Mouse (Mus musculus): ENCODE data around the gene Simc1. TPM values are rescaled to one million over a fixed set of nuclear protein-coding genes. Genes with fewer than 3 reads are reported as not detected.

The Simc1 gene
- polyA plus RNA-seq, 1 experiment, result 12.4 TPM

GRCm38 (mm10) chr13:54577652-54578507 is 74.3 kb downstream of the Simc1 start:
- Histone ChIP-seq H3K4me1 (replicated peaks; ENCODE audit: control insufficient read depth, insufficient read depth, low read length) (peaks cover 7% of the 10 kb centered on the region), H3K27ac (ENCODE audit: control insufficient read depth, insufficient read depth, low read length) (no peak overlapping the region), H3K36me3 (ENCODE audit: control insufficient read depth, insufficient read depth, low read length) (no peaks in the 10 kb centered on the region)

GRCm38 (mm10) chr13:54581385-54581784 is 77.8 kb downstream of the Simc1 start:
- Histone ChIP-seq H3K4me3 (ENCODE audit: control insufficient read depth, insufficient read depth, low read length) (no peak overlapping the region), H3K4me1 (replicated peaks; ENCODE audit: control insufficient read depth, insufficient read depth, low read length) (no peaks in the 10 kb centered on the region), H3K27me3 (ENCODE audit: control insufficient read depth, insufficient read depth, low read length) (no peaks in the 10 kb centered on the region), H3K36me3 (ENCODE audit: control insufficient read depth, insufficient read depth, low read length) (no peaks in the 10 kb centered on the region), H3K27ac (ENCODE audit: control insufficient read depth, insufficient read depth, low read length) (no peak overlapping the region)
- 95% methylated on average over 2 of the region's 2 CpGs for WGBS
- no peak for DNase-seq
- TF ChIP-seq POLR2A (IDR thresholded peaks at IDR 0.05; ENCODE audit: control insufficient read depth, extremely low read depth, insufficient read depth, low read length, poor library complexity) (no peak), CTCF (IDR thresholded peaks at IDR 0.05; ENCODE audit: borderline replicate concordance, control insufficient read depth, extremely low read depth, insufficient read depth, low read length, poor library complexity) (no peak)

More at GRCm38 (mm10) chr13:54577652-54578507, 74.3 kb downstream of the Simc1 start:
- TF ChIP-seq CTCF (IDR thresholded peaks at IDR 0.05; ENCODE audit: borderline replicate concordance, control insufficient read depth, extremely low read depth, insufficient read depth, low read length, poor library complexity) (no peak), POLR2A (IDR thresholded peaks at IDR 0.05; ENCODE audit: control insufficient read depth, extremely low read depth, insufficient read depth, low read length, poor library complexity) (no peak)
- no peak overlapping the region for H3K4me3 ChIP-seq (ENCODE audit: control insufficient read depth, insufficient read depth, low read length)
- no peak for DNase-seq
- 68% methylated on average over 21 of the region's 21 CpGs for WGBS
- H3K27me3 ChIP-seq (ENCODE audit: control insufficient read depth, insufficient read depth, low read length), result no peaks in the 10 kb centered on the region

GRCm38 (mm10) chr13:54582126-54582525 is 78.5 kb downstream of the Simc1 start:
- no peak for TF ChIP-seq CTCF (IDR thresholded peaks at IDR 0.05; ENCODE audit: borderline replicate concordance, control insufficient read depth, extremely low read depth, insufficient read depth, low read length, poor library complexity)
- no peak for TF ChIP-seq POLR2A (IDR thresholded peaks at IDR 0.05; ENCODE audit: control insufficient read depth, extremely low read depth, insufficient read depth, low read length, poor library complexity)
- Histone ChIP-seq H3K36me3 (ENCODE audit: control insufficient read depth, insufficient read depth, low read length) (no peaks in the 10 kb centered on the region), H3K27ac (ENCODE audit: control insufficient read depth, insufficient read depth, low read length) (no peak overlapping the region), H3K4me1 (replicated peaks; ENCODE audit: control insufficient read depth, insufficient read depth, low read length) (no peaks in the 10 kb centered on the region), H3K27me3 (ENCODE audit: control insufficient read depth, insufficient read depth, low read length) (no peaks in the 10 kb centered on the region), H3K4me3 (ENCODE audit: control insufficient read depth, insufficient read depth, low read length) (no peak overlapping the region)
- 93% methylated on average over 10 of the region's 10 CpGs for WGBS
- DNase-seq, result no peak

GRCm38 (mm10) chr13:54582860-54583259 is 79.3 kb downstream of the Simc1 start:
- H3K27ac ChIP-seq (ENCODE audit: control insufficient read depth, insufficient read depth, low read length), result no peak overlapping the region
- WGBS, result 92% methylated on average over 5 of the region's 5 CpGs
- TF ChIP-seq CTCF (IDR thresholded peaks at IDR 0.05; ENCODE audit: borderline replicate concordance, control insufficient read depth, extremely low read depth, insufficient read depth, low read length, poor library complexity), result no peak
- TF ChIP-seq POLR2A (IDR thresholded peaks at IDR 0.05; ENCODE audit: control insufficient read depth, extremely low read depth, insufficient read depth, low read length, poor library complexity), result no peak
- no peak overlapping the region for H3K4me3 ChIP-seq (ENCODE audit: control insufficient read depth, insufficient read depth, low read length)
- no peaks in the 10 kb centered on the region for H3K27me3 ChIP-seq (ENCODE audit: control insufficient read depth, insufficient read depth, low read length)
- H3K36me3 ChIP-seq (ENCODE audit: control insufficient read depth, insufficient read depth, low read length), result no peaks in the 10 kb centered on the region
- no peaks in the 10 kb centered on the region for H3K4me1 ChIP-seq (replicated peaks; ENCODE audit: control insufficient read depth, insufficient read depth, low read length)
- DNase-seq, result no peak

GRCm38 (mm10) chr13:54585831-54586230 is 82.3 kb downstream of the Simc1 start:
- no peaks in the 10 kb centered on the region for H3K36me3 ChIP-seq (ENCODE audit: control insufficient read depth, insufficient read depth, low read length)
- H3K27ac ChIP-seq (ENCODE audit: control insufficient read depth, insufficient read depth, low read length), result no peak overlapping the region
- DNase-seq, result no peak
- WGBS, result 92% methylated on average over 11 of the region's 11 CpGs
- peaks cover 2% of the 10 kb centered on the region; the same call in 1 of the 2 replicates for H3K4me1 ChIP-seq (replicated peaks; ENCODE audit: control insufficient read depth, insufficient read depth, low read length)
- TF ChIP-seq CTCF (IDR thresholded peaks at IDR 0.05; ENCODE audit: borderline replicate concordance, control insufficient read depth, extremely low read depth, insufficient read depth, low read length, poor library complexity) (no peak), POLR2A (IDR thresholded peaks at IDR 0.05; ENCODE audit: control insufficient read depth, extremely low read depth, insufficient read depth, low read length, poor library complexity) (no peak)
- H3K27me3 ChIP-seq (ENCODE audit: control insufficient read depth, insufficient read depth, low read length), result no peaks in the 10 kb centered on the region
- no peak overlapping the region for H3K4me3 ChIP-seq (ENCODE audit: control insufficient read depth, insufficient read depth, low read length)

- peaks cover 3% of the 10 kb centered on the region; the same call in 1 of the 2 replicates for H3K4me1 ChIP-seq (replicated peaks; ENCODE audit: control insufficient read depth, insufficient read depth, low read length)
- TF ChIP-seq POLR2A (IDR thresholded peaks at IDR 0.05; ENCODE audit: control insufficient read depth, extremely low read depth, insufficient read depth, low read length, poor library complexity) (no peak), CTCF (IDR thresholded peaks at IDR 0.05; ENCODE audit: borderline replicate concordance, control insufficient read depth, extremely low read depth, insufficient read depth, low read length, poor library complexity) (no peak)
- H3K36me3 ChIP-seq (ENCODE audit: control insufficient read depth, insufficient read depth, low read length), result no peaks in the 10 kb centered on the region
- no peaks in the 10 kb centered on the region for H3K27me3 ChIP-seq (ENCODE audit: control insufficient read depth, insufficient read depth, low read length)
- under 1% methylated on average over 24 of the region's 24 CpGs for WGBS
- no peak overlapping the region for H3K27ac ChIP-seq (ENCODE audit: control insufficient read depth, insufficient read depth, low read length)
- no peak for DNase-seq
- H3K4me3 ChIP-seq (ENCODE audit: control insufficient read depth, insufficient read depth, low read length), result peak overlapping the region; percentile 97
These were observed 85.9 kb downstream of the Simc1 start for GRCm38 (mm10) chr13:54589414-54589995.
